Mouse (Mus musculus) myocyte (in vitro differentiated cells): ENCODE measurements around the gene Cntln. TPM values are rescaled to one million over a fixed set of nuclear protein-coding genes. Genes with fewer than 3 reads are reported as not detected.
A peak's percentile ranks its signal among the peaks of the same experiment; 100 is the strongest.

Experiments
- H3K27me3 ChIP-seq: one replicate; pipeline ENCODE4 v1.6.1; 2011; ENCODE audit not compliant: control insufficient read depth, insufficient read depth, insufficient read length
- H3K36me3 ChIP-seq: one replicate; pipeline ENCODE4 v1.6.1; 2011; ENCODE audit not compliant: control insufficient read depth, insufficient read depth
- H3K4me2 ChIP-seq: one replicate; pipeline ENCODE4 v1.6.1; 2011; ENCODE audit warnings: low read depth, control low read depth
- H3K4me3 ChIP-seq: one replicate; pipeline ENCODE4 v1.5.1; 2011; ENCODE audit warnings: mild to moderate bottlenecking, control low read depth, moderate library complexity
- H3K79me2 ChIP-seq: one replicate; pipeline ENCODE4 v1.6.1; 2011; ENCODE audit not compliant: control insufficient read depth, insufficient read depth
- H3ac ChIP-seq: one replicate; pipeline ENCODE4 v1.6.1; 2011; ENCODE audit not compliant: control insufficient read depth, insufficient read length
- CEBPB ChIP-seq: IDR thresholded peaks from 2 replicates; pipeline ENCODE4 v1.6.1; 2011; ENCODE audit warnings: mild to moderate bottlenecking, moderate library complexity; ENCODE audit not compliant: poor library complexity, insufficient read depth, severe bottlenecking
- E2F4 ChIP-seq: IDR thresholded peaks from one replicate; pipeline ENCODE4 v1.6.1; 2011; ENCODE audit warnings: mild to moderate bottlenecking, control low read depth, moderate library complexity; ENCODE audit not compliant: insufficient read depth
- MAX ChIP-seq: IDR thresholded peaks from one replicate; pipeline ENCODE4 v1.6.1; 2011; ENCODE audit warnings: low read depth, mild to moderate bottlenecking, control low read depth
- MYOD1 ChIP-seq, 3 experiments: IDR thresholded peaks; one replicate each; pipeline ENCODE4 v1.6.1; 2011; ENCODE audit warnings: control low read depth in 2 of 3, low read depth in 2 of 3, mild to moderate bottlenecking in 2 of 3, moderate library complexity in 1 of 3; ENCODE audit not compliant: insufficient read length in 2 of 3, control insufficient read depth in 1 of 3
- MYOG ChIP-seq, 3 experiments: IDR thresholded peaks; one replicate each; pipeline ENCODE4 v1.6.1; 2011; ENCODE audit warnings: control low read depth in 2 of 3, low read depth in 2 of 3, mild to moderate bottlenecking in 2 of 3; ENCODE audit not compliant: insufficient read length in 2 of 3, control insufficient read depth in 1 of 3, insufficient read depth in 1 of 3
- POLR2A ChIP-seq: IDR thresholded peaks from one replicate; pipeline ENCODE4 v1.6.1; 2011; ENCODE audit warnings: low read depth, mild to moderate bottlenecking, control low read depth, moderate library complexity; ENCODE audit not compliant: insufficient read length
- POLR2AphosphoS2 ChIP-seq: IDR thresholded peaks from one replicate; pipeline ENCODE4 v1.6.1; 2011; ENCODE audit warnings: low read depth, control low read depth; ENCODE audit not compliant: insufficient read length
- REST ChIP-seq: IDR thresholded peaks from one replicate; pipeline ENCODE4 v1.6.1; 2011; ENCODE audit warnings: mild to moderate bottlenecking, control low read depth, moderate library complexity; ENCODE audit not compliant: insufficient read depth, insufficient read length
- SRF ChIP-seq: IDR thresholded peaks from one replicate; pipeline ENCODE4 v1.6.1; 2011; ENCODE audit warnings: low read depth; ENCODE audit not compliant: control insufficient read depth, insufficient read length
- TCF12 ChIP-seq: IDR thresholded peaks from one replicate; pipeline ENCODE4 v1.6.1; 2011; ENCODE audit warnings: mild to moderate bottlenecking, control low read depth; ENCODE audit not compliant: poor library complexity, insufficient read depth, severe bottlenecking
- TCF3 ChIP-seq: IDR thresholded peaks from one replicate; pipeline ENCODE4 v1.6.1; 2011; ENCODE audit warnings: low read depth, control low read depth; ENCODE audit not compliant: insufficient read length
- USF1 ChIP-seq: IDR thresholded peaks from one replicate; pipeline ENCODE4 v1.6.1; 2011; ENCODE audit warnings: low read depth, mild to moderate bottlenecking, control low read depth, moderate library complexity
- polyA plus RNA-seq: library from polyadenylated mRNA; unstranded; fragments of >200 nt; fragmentation: generic; extraction: Trizol; gene quantifications from one replicate; pipeline ENCODE4 v1.2.1, GENCODE M21; 2012; ENCODE audit warnings: missing spikeins

Cntln gene
- polyA plus RNA-seq, 1 experiment = 2.7 TPM

DNA sequence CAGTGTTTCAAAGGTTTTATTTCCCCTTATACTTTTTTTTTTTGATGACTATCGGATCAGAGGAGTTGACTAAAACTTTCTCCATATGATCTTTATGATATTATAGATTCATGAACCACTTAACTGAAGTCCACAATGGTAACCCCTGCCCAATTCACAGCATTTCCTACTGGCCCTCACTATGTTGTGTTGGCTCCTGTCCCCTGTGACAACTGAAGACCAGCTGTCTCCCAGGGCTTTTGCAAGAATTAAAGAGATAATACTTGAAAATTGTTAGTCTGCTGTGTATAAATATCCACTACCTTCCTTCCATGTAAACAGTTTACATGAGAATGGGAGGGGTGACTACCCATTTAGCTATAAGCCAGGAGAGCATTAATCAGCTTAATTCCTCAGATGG lies 270.3 kb downstream of the Cntln start:
- no peaks in the 10 kb centered on the region for H3K27me3 ChIP-seq
- H3K36me3 ChIP-seq = no peaks in the 10 kb centered on the region
- no peak overlapping the region for H3K4me2 ChIP-seq
- no peaks in the 10 kb centered on the region for H3K79me2 ChIP-seq
- no peak for TF ChIP-seq E2F4
- TF ChIP-seq SRF = no peak
- H3ac ChIP-seq = no peak overlapping the region
- no peak overlapping the region for H3K4me3 ChIP-seq

DNA sequence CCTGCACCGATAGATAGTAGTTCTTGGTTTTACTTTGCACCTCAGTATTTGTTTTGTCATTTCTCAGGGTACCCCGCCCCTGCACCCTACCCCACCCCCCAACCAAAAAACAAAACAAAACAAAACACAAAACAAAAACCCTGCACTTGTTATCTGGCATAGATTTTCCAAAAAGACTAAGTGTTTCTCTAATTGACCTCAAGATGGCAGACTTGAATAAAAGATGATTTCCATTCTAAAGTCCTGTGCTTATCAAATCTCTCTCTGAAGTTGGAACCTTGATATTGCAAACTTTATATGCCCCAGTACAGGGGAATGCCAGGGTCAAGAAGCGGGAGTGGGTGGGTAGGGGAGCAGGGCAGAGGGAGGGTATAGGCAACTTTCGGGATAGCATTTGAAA lies 277.0 kb downstream of the Cntln start:
- Histone ChIP-seq H3K4me2 (peak overlapping the region; percentile 6), H3K36me3 (no peaks in the 10 kb centered on the region), H3K79me2 (no peaks in the 10 kb centered on the region), H3K4me3 (no peak overlapping the region), H3ac (no peak overlapping the region), H3K27me3 (no peaks in the 10 kb centered on the region)
- TF ChIP-seq REST (no peak), POLR2A (no peak), TCF12 (no peak), POLR2AphosphoS2 (no peak), TCF3 (no peak), E2F4 (no peak), SRF (no peak), MYOD1 (IDR thresholded peaks at IDR 0.05; ENCODE audit: control insufficient read depth in 1 of 3, insufficient read length in 2 of 3, low read depth in 2 of 3) (no peak), CEBPB (no peak), USF1 (no peak), MAX (no peak), MYOG (IDR thresholded peaks at IDR 0.05; ENCODE audit: control insufficient read depth in 1 of 3, insufficient read depth in 1 of 3, insufficient read length in 2 of 3, low read depth in 2 of 3) (no peak)

DNA sequence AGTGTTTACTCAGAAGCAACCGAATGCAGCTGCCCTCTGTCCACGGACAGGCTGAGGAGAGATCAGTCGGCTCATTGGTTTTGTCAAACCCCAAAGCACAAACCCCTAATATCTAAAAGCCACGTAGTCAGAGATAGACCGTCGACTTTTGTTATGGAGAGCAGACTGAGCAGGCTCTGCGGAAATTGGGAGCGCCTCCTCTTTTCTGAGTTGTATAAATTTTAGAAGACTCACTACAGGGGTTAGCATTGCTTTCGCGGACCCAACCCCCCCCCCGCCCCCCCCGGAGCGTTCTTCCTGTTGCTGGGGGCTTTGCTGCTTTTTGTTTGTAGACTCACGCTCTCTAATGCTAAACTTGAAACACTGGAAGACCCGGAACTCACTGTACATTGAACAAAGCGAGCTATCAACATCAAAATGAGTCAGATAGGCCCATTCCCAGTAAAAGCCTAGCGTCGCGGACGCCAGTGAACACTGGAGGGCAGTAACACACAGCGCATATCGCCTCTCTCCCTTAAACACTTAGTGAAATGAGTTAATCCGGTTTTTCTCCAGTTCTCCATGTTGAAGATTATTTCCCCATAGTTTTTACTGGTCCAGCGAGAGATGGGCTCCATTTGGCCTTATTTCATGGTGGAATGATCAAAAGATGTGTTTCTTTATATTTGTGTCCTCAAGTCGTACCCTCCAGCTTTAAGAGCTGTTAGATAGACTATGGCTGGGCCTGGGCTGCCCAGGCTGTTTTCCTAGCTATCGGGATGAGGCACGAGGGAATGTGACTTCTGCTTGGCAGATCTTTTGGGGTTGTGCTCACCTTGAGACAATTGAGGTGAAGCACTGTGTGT lies 278.6 kb downstream of the Cntln start:
- Histone ChIP-seq H3K27me3 (no peaks in the 10 kb centered on the region), H3ac (no peak overlapping the region), H3K79me2 (no peaks in the 10 kb centered on the region), H3K4me3 (no peak overlapping the region), H3K36me3 (no peaks in the 10 kb centered on the region), H3K4me2 (no peak overlapping the region)
- no peak for TF ChIP-seq REST
- no peak for TF ChIP-seq POLR2AphosphoS2
- no peak for TF ChIP-seq MYOG (IDR thresholded peaks at IDR 0.05; ENCODE audit: control insufficient read depth in 1 of 3, insufficient read depth in 1 of 3, insufficient read length in 2 of 3, low read depth in 2 of 3)
- TF ChIP-seq E2F4 = no peak
- no peak for TF ChIP-seq SRF
- no peak for TF ChIP-seq TCF3
- TF ChIP-seq TCF12 = no peak
- no peak for TF ChIP-seq CEBPB
- no peak for TF ChIP-seq POLR2A
- TF ChIP-seq MAX = no peak
- TF ChIP-seq MYOD1 (IDR thresholded peaks at IDR 0.05; ENCODE audit: control insufficient read depth in 1 of 3, insufficient read length in 2 of 3, low read depth in 2 of 3) = no peak
- no peak for TF ChIP-seq USF1

DNA sequence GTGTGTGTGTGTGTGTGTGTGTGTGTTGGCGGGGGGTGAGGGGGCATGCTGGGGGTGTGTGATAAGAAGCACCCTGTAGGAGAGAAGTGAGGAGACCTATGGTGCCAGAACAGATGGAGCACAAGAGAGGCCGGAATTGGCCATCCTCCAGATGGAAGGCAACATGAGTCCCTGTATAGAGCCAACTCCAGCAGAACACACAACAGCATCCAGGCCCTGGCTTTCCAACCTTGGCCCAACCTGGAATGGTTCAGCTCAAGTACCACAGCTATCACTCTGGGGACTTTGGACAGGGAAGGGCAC lies 279.2 kb downstream of the Cntln start:
- no peaks in the 10 kb centered on the region for H3K79me2 ChIP-seq
- no peak overlapping the region for H3K4me2 ChIP-seq
- H3K27me3 ChIP-seq = no peaks in the 10 kb centered on the region
- H3K4me3 ChIP-seq = no peak overlapping the region
- H3K36me3 ChIP-seq = no peaks in the 10 kb centered on the region
- no peak overlapping the region for H3ac ChIP-seq
- TF ChIP-seq E2F4 (no peak), MAX (no peak), USF1 (no peak), SRF (no peak), CEBPB (no peak), TCF3 (no peak), MYOD1 (IDR thresholded peaks at IDR 0.05; ENCODE audit: control insufficient read depth in 1 of 3, insufficient read length in 2 of 3, low read depth in 2 of 3) (no peak), POLR2AphosphoS2 (no peak), POLR2A (no peak), TCF12 (no peak), REST (no peak), MYOG (IDR thresholded peaks at IDR 0.05; ENCODE audit: control insufficient read depth in 1 of 3, insufficient read depth in 1 of 3, insufficient read length in 2 of 3, low read depth in 2 of 3) (no peak)

- Histone ChIP-seq H3K79me2 (no peaks in the 10 kb centered on the region), H3K4me3 (no peak overlapping the region), H3K27me3 (no peaks in the 10 kb centered on the region), H3ac (no peak overlapping the region), H3K36me3 (no peaks in the 10 kb centered on the region), H3K4me2 (no peak overlapping the region)
- TF ChIP-seq SRF = no peak
- no peak for TF ChIP-seq TCF3
- no peak for TF ChIP-seq MAX
- no peak for TF ChIP-seq MYOD1 (IDR thresholded peaks at IDR 0.05; ENCODE audit: control insufficient read depth in 1 of 3, insufficient read length in 2 of 3, low read depth in 2 of 3)
These were observed 283.9 kb downstream of the Cntln start for GRCm38 (mm10) chr4:85168001-85168400.
